Mouse (Mus musculus): ENCODE measurements around the gene Rcvrn.

DNA sequence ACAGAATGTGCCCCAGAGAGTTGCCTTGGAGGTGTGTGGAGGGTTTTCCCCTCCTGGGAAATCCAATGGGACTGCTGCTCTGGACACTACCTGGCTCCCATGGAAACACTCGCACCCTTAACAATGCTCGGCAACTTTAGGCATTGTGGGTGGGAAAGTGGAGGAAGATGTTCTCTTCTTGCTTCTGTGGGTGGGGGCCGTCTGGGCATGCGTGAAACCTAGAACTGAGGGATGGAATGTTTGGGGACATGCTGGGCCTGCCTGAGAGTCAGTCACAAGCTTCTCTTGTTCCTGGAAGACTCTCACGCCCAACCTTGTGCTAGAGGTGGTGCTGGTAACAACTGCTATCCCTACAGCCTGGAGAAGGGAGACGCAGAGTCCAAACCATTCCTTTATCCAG, 30.2 kb upstream of the Rcvrn start:
- TF ChIP-seq CTCF (IDR thresholded peaks at IDR 0.05; ENCODE audit: control insufficient read depth, insufficient read depth, low read length) (no peak), POLR2A (IDR thresholded peaks at IDR 0.05; ENCODE audit: borderline replicate concordance, control insufficient read depth, low read depth, low read length) (no peak)
